Mouse (Mus musculus): Measurements from ENCODE around the gene Ccm2l. TPM values are rescaled to one million over a fixed set of nuclear protein-coding genes. Genes with fewer than 3 reads are reported as not detected.
A peak's percentile ranks its signal among the peaks of the same experiment; 100 is the strongest.

Ccm2l gene
- polyA plus RNA-seq, 1 experiment from 2014 or later: 1.3 TPM

GRCm38 (mm10) chr2:153033545-153034230, 32.1 kb upstream of the Ccm2l start:
- Histone ChIP-seq H3K4me2 (peak overlapping the region; percentile 85), H3K4me1 (peaks cover 53% of the 10 kb centered on the region), H3K27ac (replicated peaks) (no peak overlapping the region), H3K36me3 (no peaks in the 10 kb centered on the region), H3K9ac (replicated peaks) (peak overlapping the region; percentile 79; the same call in 1 of the 2 replicates), H3K27me3 (replicated peaks) (no peaks in the 10 kb centered on the region), H3K4me3 (replicated peaks) (peak overlapping the region; percentile 76), H3K9me3 (replicated peaks) (no peaks in the 10 kb centered on the region)
- 71% methylated on average over 5 of the region's 5 CpGs for WGBS
- ATAC-seq (ENCODE audit: low FRiP score): no peak

- Histone ChIP-seq H3K27me3 (replicated peaks) (no peaks in the 10 kb centered on the region), H3K4me2 (no peak overlapping the region), H3K27ac (replicated peaks) (no peak overlapping the region), H3K4me3 (replicated peaks) (no peak overlapping the region), H3K4me1 (peaks cover 43% of the 10 kb centered on the region), H3K9ac (replicated peaks) (no peak overlapping the region), H3K36me3 (no peaks in the 10 kb centered on the region), H3K9me3 (replicated peaks) (no peaks in the 10 kb centered on the region)
- WGBS: 48% methylated on average over 2 of the region's 2 CpGs
- no peak for ATAC-seq (ENCODE audit: low FRiP score)
These were observed 29.1 kb upstream of the Ccm2l start for GRCm38 (mm10) chr2:153036690-153037089.

- WGBS: 54% methylated on average over 3 of the region's 3 CpGs
- Histone ChIP-seq H3K9me3 (replicated peaks) (no peaks in the 10 kb centered on the region), H3K4me1 (peaks cover 11% of the 10 kb centered on the region)
These were observed 21.9 kb upstream of the Ccm2l start for GRCm38 (mm10) chr2:153043886-153044285.

GRCm38 (mm10) chr2:153045884-153046299, 19.9 kb upstream of the Ccm2l start:
- H3K27ac ChIP-seq (replicated peaks): no peak overlapping the region
- H3K9me3 ChIP-seq (replicated peaks): no peaks in the 10 kb centered on the region
- WGBS: 36% methylated on average over 8 of the region's 8 CpGs
- H3K4me3 ChIP-seq (replicated peaks): no peak overlapping the region
- H3K4me1 ChIP-seq: peaks cover 19% of the 10 kb centered on the region
- H3K27me3 ChIP-seq (replicated peaks): peaks cover 2% of the 10 kb centered on the region
- H3K36me3 ChIP-seq: no peaks in the 10 kb centered on the region
- no peak overlapping the region for H3K9ac ChIP-seq (replicated peaks)
- H3K4me2 ChIP-seq: no peak overlapping the region
- no peak for ATAC-seq (ENCODE audit: low FRiP score)

More at GRCm38 (mm10) chr2:153043886-153044285, 21.9 kb upstream of the Ccm2l start:
- H3K27ac ChIP-seq (replicated peaks): no peak overlapping the region
- H3K9ac ChIP-seq (replicated peaks): no peak overlapping the region
- no peaks in the 10 kb centered on the region for H3K36me3 ChIP-seq
- no peaks in the 10 kb centered on the region for H3K27me3 ChIP-seq (replicated peaks)
- H3K4me3 ChIP-seq (replicated peaks): no peak overlapping the region
- no peak overlapping the region for H3K4me2 ChIP-seq
- ATAC-seq (ENCODE audit: low FRiP score): no peak

GRCm38 (mm10) chr2:153047828-153048465, 17.8 kb upstream of the Ccm2l start:
- no peak overlapping the region for H3K9ac ChIP-seq (replicated peaks)
- peaks cover 13% of the 10 kb centered on the region for H3K27me3 ChIP-seq (replicated peaks)
- no peak overlapping the region for H3K4me2 ChIP-seq
- H3K9me3 ChIP-seq (replicated peaks): no peaks in the 10 kb centered on the region
- 43% methylated on average over 17 of the region's 17 CpGs for WGBS
- ATAC-seq (ENCODE audit: low FRiP score): no peak
- no peak overlapping the region for H3K4me3 ChIP-seq (replicated peaks)
- H3K36me3 ChIP-seq: no peaks in the 10 kb centered on the region
- peak overlapping the region; percentile 57; the same call in 1 of the 2 replicates for H3K27ac ChIP-seq (replicated peaks)
- peaks cover 26% of the 10 kb centered on the region for H3K4me1 ChIP-seq

- H3K27me3 ChIP-seq (replicated peaks): peaks cover 18% of the 10 kb centered on the region
- H3K27ac ChIP-seq (replicated peaks): peak overlapping the region; percentile 57
- ATAC-seq (ENCODE audit: low FRiP score): no peak; the same call in 1 of the 2 replicates
- no peak overlapping the region for H3K9ac ChIP-seq (replicated peaks)
- peaks cover 27% of the 10 kb centered on the region for H3K4me1 ChIP-seq
- WGBS: 50% methylated on average over 9 of the region's 9 CpGs
- no peaks in the 10 kb centered on the region for H3K9me3 ChIP-seq (replicated peaks)
- H3K36me3 ChIP-seq: peaks cover 5% of the 10 kb centered on the region
- no peak overlapping the region for H3K4me2 ChIP-seq
- H3K4me3 ChIP-seq (replicated peaks): no peak overlapping the region
These were observed 16.3 kb upstream of the Ccm2l start for GRCm38 (mm10) chr2:153049288-153049996.

GRCm38 (mm10) chr2:153049997-153050358, 15.8 kb upstream of the Ccm2l start:
- Histone ChIP-seq H3K9me3 (replicated peaks) (no peaks in the 10 kb centered on the region), H3K27me3 (replicated peaks) (peaks cover 18% of the 10 kb centered on the region), H3K36me3 (peaks cover 11% of the 10 kb centered on the region), H3K4me1 (peaks cover 27% of the 10 kb centered on the region), H3K27ac (replicated peaks) (0 out of 2 replicates have a peak overlapping the region, but pooled peaks have one; percentile 24), H3K4me2 (no peak overlapping the region), H3K9ac (replicated peaks) (no peak overlapping the region), H3K4me3 (replicated peaks) (no peak overlapping the region)
- no peak for ATAC-seq (ENCODE audit: low FRiP score)
- WGBS: 82% methylated on average over 4 of the region's 4 CpGs

- no peak for ATAC-seq (ENCODE audit: low FRiP score)
- Histone ChIP-seq H3K9ac (replicated peaks) (no peak overlapping the region), H3K27ac (replicated peaks) (no peak overlapping the region), H3K27me3 (replicated peaks) (peaks cover 18% of the 10 kb centered on the region), H3K36me3 (peaks cover 18% of the 10 kb centered on the region), H3K4me3 (replicated peaks) (no peak overlapping the region), H3K4me1 (peaks cover 22% of the 10 kb centered on the region), H3K4me2 (no peak overlapping the region), H3K9me3 (replicated peaks) (no peaks in the 10 kb centered on the region)
- WGBS: 89% methylated on average over 6 of the region's 6 CpGs
These were observed 14.7 kb upstream of the Ccm2l start for GRCm38 (mm10) chr2:153051095-153051494.

GRCm38 (mm10) chr2:153051537-153051936, 14.2 kb upstream of the Ccm2l start:
- ATAC-seq (ENCODE audit: low FRiP score): no peak
- Histone ChIP-seq H3K9me3 (replicated peaks) (no peaks in the 10 kb centered on the region), H3K4me1 (peaks cover 20% of the 10 kb centered on the region), H3K27ac (replicated peaks) (no peak overlapping the region), H3K4me3 (replicated peaks) (no peak overlapping the region), H3K27me3 (replicated peaks) (peaks cover 18% of the 10 kb centered on the region), H3K36me3 (peaks cover 22% of the 10 kb centered on the region), H3K4me2 (no peak overlapping the region), H3K9ac (replicated peaks) (no peak overlapping the region)
- 83% methylated on average over 9 of the region's 9 CpGs for WGBS

- no peak for ATAC-seq (ENCODE audit: low FRiP score)
- Histone ChIP-seq H3K36me3 (peaks cover 28% of the 10 kb centered on the region), H3K4me1 (peaks cover 20% of the 10 kb centered on the region), H3K9me3 (replicated peaks) (no peaks in the 10 kb centered on the region), H3K27ac (replicated peaks) (no peak overlapping the region), H3K9ac (replicated peaks) (no peak overlapping the region), H3K4me3 (replicated peaks) (no peak overlapping the region), H3K4me2 (peak overlapping the region; percentile 20; the same call in 1 of the 2 replicates), H3K27me3 (replicated peaks) (peaks cover 18% of the 10 kb centered on the region)
- WGBS: 8% methylated on average over 30 of the region's 30 CpGs
These were observed 12.9 kb upstream of the Ccm2l start for GRCm38 (mm10) chr2:153052700-153053351.

GRCm38 (mm10) chr2:153053896-153054295, 11.9 kb upstream of the Ccm2l start:
- H3K4me1 ChIP-seq: peaks cover 17% of the 10 kb centered on the region
- ATAC-seq (ENCODE audit: low FRiP score): no peak
- no peaks in the 10 kb centered on the region for H3K9me3 ChIP-seq (replicated peaks)
- H3K4me2 ChIP-seq: no peak overlapping the region
- H3K4me3 ChIP-seq (replicated peaks): no peak overlapping the region
- 91% methylated on average over 8 of the region's 8 CpGs for WGBS
- H3K27ac ChIP-seq (replicated peaks): no peak overlapping the region
- no peak overlapping the region for H3K9ac ChIP-seq (replicated peaks)
- peaks cover 18% of the 10 kb centered on the region for H3K27me3 ChIP-seq (replicated peaks)
- H3K36me3 ChIP-seq: peaks cover 28% of the 10 kb centered on the region
